Mouse (Mus musculus): ENCODE results near the gene Ptrh1.

- TF ChIP-seq CTCF (IDR thresholded peaks at IDR 0.05; ENCODE audit: low read depth, low read length): no peak
- TF ChIP-seq POLR2A (IDR thresholded peaks at IDR 0.05; ENCODE audit: borderline replicate concordance, low read depth, low read length): no peak
Observed at GRCm38 (mm10) chr2:32751665-32752033, 23.9 kb upstream of the Ptrh1 start.

Measured in bone marrow macrophage, adult 2 months (primary cell).